Mouse (Mus musculus) megakaryocyte, embryonic 14.5 days (primary cell): ENCODE data around the gene Ripor3.

Source experiments
- FLI1 ChIP-seq: IDR thresholded peaks from 2 replicates; pipeline ENCODE4 v1.6.1; 2012; ENCODE audit warnings: low read length, inconsistent platforms, mixed read lengths
- GATA1 ChIP-seq: IDR thresholded peaks from 3 replicates; pipeline ENCODE4 v1.6.1; 2012; ENCODE audit warnings: mixed read lengths, low read length, inconsistent platforms, borderline replicate concordance

DNA sequence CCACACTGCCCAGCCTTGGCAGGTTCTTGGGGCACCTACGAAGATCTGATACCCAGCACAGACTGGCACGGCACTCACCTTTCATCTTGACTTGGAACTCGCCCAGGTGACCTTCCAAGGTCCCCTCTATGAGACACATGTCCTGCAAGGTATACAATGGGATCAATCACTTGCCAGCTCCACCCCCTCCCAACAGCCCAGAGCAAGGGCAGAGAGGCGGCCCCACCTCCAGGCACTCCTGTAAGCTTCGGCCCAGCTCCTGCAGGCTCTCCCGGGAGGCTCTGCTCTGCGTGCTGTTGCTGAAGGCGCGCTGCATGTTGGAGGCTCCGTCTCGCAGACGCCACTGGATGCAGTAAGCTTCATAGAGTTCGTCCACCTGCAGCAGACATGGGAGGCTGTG, 17.2 kb downstream of the Ripor3 start:
- TF ChIP-seq GATA1: no peak
- TF ChIP-seq FLI1: no peak
